Mouse (Mus musculus): ENCODE data around the gene Muc5b.
"Not testable (repeated sequence)": the region's sequence is repeated elsewhere in the genome, so short reads cannot be mapped to it uniquely, and the experiment has no call there.

The Muc5b gene

DNA sequence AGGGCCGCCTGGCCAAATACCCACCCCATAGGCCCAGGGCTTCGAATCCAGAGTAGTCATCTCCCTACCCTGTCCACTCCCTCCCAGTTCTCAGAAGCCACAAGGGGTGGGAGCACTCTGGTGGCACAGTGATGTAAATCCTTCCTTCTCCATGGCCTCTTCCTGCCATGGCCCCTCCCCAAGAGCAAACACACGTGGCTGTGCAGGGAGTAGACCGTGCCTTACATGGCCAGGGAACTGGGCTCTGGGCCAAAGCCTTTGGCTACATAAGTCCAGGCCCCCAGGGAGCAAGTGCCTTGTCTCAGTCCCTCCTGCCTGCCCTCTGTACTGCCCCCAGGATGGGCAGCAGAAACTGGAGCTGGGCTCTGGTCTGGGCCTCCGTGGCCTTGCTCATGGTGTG is at the start of gene Muc5b:
Gene Muc5b (plus strand): TSS at position 292 of the 400 bp plus-strand sequence.
- DNase-seq (ENCODE audit: low spot score) = no peak

- DNase-seq (ENCODE audit: low spot score) = no peak
Observed at GRCm38 (mm10) chr7:141794251-141794650, 44.6 kb upstream of the Muc5b start.

DNA sequence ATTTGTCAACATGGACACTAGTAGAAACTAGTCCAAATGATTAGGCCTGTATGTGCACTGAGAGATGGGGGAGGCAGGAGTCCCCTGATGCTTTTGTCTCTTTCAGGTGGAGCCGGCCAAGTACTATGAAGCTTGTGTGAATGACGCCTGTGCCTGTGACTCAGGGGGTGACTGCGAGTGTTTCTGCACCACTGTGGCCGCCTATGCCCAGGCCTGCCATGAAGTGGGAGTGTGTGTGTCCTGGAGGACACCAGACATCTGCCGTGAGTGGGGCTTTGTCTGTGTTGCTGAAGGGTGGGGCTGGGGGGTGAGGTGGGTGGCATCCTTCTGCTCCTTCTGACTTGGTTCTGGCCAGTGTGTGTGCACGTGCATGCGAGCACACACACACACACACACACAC is 35.7 kb upstream of the Muc5b start:
- DNase-seq (ENCODE audit: low spot score) = no peak

DNA sequence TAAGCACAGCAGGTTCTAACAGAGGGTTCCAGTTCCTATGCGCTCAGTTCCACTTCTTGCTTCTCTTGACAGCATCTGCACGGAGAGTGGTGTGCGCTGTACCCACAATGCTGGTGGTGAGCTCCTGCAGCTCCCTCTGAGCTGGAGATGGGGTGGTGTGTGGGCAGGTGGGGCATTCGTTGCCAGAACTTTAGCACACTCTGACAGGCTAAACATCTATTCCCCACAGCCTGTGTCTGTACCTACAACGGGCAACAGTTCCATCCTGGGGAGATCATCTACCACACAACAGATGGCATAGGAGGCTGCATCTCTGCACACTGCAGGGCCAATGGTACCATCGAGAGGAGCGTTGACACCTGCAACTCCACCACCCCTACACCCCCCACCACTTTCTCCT is 33.5 kb upstream of the Muc5b start:
- no peak for DNase-seq (ENCODE audit: low spot score)

- DNase-seq (ENCODE audit: low spot score) = not testable (repeated sequence)
Observed at GRCm38 (mm10) chr7:141807823-141808222, 31.0 kb upstream of the Muc5b start.

GRCm38 (mm10) chr7:141809933-141810332 is 28.9 kb upstream of the Muc5b start:
- DNase-seq (ENCODE audit: low spot score) = not testable (repeated sequence)

- no peak for DNase-seq (ENCODE audit: low spot score)
Observed at GRCm38 (mm10) chr7:141813321-141813720, 25.5 kb upstream of the Muc5b start.

- no peak for DNase-seq (ENCODE audit: low spot score)
Observed at GRCm38 (mm10) chr7:141815361-141815760, 23.5 kb upstream of the Muc5b start.

DNA sequence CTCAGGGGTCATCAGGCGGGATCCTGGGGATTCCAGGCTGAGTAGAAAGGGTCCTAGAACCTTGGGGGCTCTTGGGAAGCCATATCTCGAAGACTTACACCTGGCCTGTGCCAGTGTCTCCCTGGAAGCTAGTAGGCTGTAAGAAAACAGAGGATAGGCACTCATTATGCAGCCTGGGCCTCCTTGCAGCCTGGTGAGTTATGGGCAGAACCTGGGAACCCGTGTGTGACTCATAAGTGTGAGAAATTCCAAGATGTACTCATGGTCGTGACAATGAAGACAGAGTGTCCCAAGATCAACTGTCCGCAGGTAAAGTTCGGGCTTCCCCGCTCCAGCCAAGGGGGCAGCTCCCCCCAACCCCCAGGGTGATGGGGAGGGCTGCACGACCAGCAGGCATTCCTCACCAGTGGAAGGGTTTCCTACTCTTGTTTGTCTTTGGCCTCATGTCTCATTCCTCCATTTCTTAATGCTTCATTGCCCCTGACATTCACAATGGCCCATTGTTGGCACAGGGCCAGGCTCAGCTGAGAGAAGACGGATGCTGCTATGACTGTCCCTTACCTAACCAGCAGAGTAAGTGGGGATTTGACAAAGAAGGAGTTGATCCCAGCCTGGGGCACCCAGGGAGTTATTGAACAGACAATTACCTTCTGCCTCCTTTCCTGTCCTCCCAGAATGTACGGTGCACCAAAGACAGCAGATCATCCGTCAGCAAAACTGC is 21.4 kb upstream of the Muc5b start:
- peak; percentile 77 for DNase-seq (ENCODE audit: low spot score)

- peak; percentile 5 for DNase-seq (ENCODE audit: low spot score)
Observed at GRCm38 (mm10) chr7:141818267-141818666, 20.6 kb upstream of the Muc5b start.

DNA sequence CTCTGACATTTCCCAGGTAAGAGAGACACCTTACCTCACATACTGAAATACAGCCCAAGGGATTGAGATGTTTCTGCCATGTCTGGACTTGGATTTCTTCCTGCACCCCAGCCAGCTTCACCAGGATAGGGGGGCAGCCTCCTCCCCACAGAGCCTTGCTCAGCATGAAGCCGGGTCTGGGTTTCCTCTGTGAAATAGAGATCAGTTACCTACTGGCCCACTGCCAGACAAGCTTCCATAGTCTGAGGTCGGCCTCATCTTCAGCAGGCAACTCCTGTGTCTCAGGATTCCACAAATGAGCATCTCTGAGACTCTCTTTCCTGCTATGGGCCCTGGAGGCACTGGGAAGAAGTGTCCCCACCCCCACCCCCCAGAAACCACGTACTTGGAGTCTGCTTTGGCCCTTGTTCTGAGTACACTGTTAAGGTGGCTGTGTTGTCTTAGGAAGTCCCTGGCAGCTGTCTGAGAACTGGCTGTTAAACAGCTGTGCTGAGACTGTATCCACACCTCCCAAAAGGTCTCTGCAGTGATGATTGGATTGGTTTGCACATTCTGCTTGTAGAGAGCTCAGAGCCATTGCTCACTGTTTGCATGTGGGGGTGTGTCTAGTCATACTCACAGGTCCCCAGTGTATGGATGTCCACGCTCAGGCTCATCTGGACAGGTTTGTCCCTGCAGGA is 16.1 kb upstream of the Muc5b start:
- DNase-seq (ENCODE audit: low spot score) = no peak

DNA sequence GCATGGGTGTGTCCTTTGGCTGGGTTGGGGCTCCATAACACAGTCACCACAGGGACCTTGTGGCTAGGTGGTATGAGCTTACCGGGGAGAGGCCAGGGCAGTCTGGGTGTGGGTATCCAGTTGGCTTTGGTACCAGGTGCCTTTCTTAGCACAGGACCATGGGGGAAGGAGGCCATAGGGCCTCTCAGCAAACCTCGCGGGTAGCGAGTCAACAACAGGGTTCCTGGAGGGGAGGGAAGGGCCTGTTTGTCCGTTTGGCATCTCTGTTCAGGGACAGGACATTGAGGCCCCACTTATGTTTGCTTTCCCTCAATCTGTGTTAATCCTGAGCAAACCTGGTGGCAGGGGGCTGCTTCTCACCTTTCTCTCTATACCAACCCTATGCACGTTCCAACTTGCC is 15.2 kb upstream of the Muc5b start:
- DNase-seq (ENCODE audit: low spot score) = no peak

DNA sequence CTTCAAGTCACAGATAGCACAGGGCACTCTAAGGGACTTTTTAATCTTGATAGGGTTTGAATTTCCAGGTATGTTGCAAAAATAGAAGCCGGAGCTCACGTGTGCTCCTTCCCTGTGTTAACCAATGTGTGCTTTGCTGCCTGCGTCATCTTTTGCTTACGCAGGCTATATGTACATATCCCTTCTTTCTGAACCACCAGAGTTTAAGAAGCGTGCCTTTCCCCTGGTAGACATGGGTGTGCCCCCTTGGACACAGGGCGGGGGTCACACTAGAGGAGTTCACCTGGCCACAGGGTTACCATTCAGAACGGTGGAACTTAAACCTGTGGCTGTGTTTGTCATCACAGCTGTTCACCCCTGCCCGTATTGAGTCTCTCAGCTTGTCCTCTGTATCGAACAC is 14.5 kb upstream of the Muc5b start:
- DNase-seq (ENCODE audit: low spot score) = no peak

- DNase-seq (ENCODE audit: low spot score) = no peak
Observed at GRCm38 (mm10) chr7:141835941-141836340, 2.9 kb upstream of the Muc5b start.

- no peak for DNase-seq (ENCODE audit: low spot score)
Observed at GRCm38 (mm10) chr7:141836423-141836822, 2.4 kb upstream of the Muc5b start.

DNA sequence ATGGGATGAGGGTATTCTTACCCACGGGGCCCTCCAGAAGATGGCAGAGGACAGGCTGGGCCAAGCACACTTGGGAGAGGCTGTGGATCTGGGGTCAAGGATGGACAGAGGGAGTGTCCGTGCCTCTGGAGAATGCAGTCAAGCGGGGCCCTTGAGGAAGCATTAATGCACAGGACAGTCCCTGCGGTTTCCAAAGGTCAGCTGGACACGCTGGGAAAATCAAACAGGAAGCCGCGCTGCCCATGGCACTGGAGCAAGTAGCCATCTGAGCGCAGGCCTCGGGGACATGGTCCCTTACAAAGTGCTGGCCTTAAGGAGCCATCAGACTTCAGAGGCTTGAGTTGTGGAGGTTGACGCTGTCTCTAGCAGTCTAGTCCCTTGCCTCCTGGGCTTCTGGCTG is 1.5 kb downstream of the Muc5b start:
- no peak for DNase-seq (ENCODE audit: low spot score)

GRCm38 (mm10) chr7:141861046-141861445 is 22.2 kb downstream of the Muc5b start:
- no peak for DNase-seq (ENCODE audit: low spot score)

GRCm38 (mm10) chr7:141869644-141870043 is 30.8 kb downstream of the Muc5b start:
- DNase-seq (ENCODE audit: low spot score) = no peak

DNA sequence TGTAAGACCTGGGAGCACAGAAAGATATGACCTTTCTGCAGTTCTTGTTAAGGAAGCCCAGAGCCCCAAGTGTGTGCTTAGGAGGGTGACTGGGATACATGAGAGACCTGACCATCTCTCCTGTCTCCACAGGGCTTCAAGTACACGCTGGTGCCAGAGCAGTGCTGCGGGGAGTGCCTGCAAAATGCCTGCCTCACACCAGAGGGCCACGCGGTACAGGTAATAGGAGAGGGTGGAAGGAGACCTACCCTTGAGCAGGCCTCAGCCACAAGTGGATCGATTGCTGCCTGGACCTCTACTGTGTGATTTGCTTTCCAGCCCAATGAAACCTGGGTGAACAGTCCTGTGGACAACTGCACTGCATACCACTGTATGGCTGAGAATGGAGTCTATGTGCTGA is 31.7 kb downstream of the Muc5b start:
- DNase-seq (ENCODE audit: low spot score) = peak; percentile 2

GRCm38 (mm10) chr7:141874891-141875290 is 36.0 kb downstream of the Muc5b start:
- no peak for DNase-seq (ENCODE audit: low spot score)

DNA sequence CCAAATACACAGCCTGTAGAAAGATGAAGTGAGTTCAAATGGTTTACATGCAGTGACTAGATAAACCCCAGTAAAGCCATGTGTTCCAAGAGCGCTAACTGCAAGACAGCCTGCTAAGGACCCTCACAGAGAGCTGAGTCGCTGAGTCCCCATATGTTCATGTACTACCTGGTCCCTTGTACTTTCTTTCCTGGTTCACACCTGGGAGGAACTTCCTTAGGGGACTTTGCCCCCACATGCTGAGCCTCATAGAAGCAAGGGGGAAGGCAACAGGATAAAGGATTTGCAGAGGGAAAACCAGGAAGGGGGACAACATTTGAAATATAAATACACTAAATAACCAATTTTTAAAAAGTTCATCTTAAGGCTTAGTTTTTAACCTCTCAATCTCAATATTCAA is 39.9 kb downstream of the Muc5b start:
- no peak for DNase-seq (ENCODE audit: low spot score)

- no peak for DNase-seq (ENCODE audit: low spot score)
Observed at GRCm38 (mm10) chr7:141892151-141892550, 53.3 kb downstream of the Muc5b start.

- no peak for DNase-seq (ENCODE audit: low spot score)
Observed at GRCm38 (mm10) chr7:141901825-141902224, 63.0 kb downstream of the Muc5b start.

GRCm38 (mm10) chr7:141902269-141902729 is 63.4 kb downstream of the Muc5b start:
- DNase-seq (ENCODE audit: low spot score) = peak; percentile 100
